Mouse (Mus musculus): ENCODE measurements around the gene Tada3.

- TF ChIP-seq CTCF (IDR thresholded peaks at IDR 0.05; ENCODE audit: control insufficient read depth, insufficient read depth, low read length) = no peak
- TF ChIP-seq POLR2A (IDR thresholded peaks at IDR 0.05; ENCODE audit: borderline replicate concordance, control insufficient read depth, low read depth, low read length) = no peak
Observed at GRCm38 (mm10) chr6:113396270-113397030, 18.8 kb upstream of the Tada3 start.
